Mouse (Mus musculus): ENCODE data around the gene Saa1. TPM values are rescaled to one million over a fixed set of nuclear protein-coding genes. Genes with fewer than 3 reads are reported as not detected.
"Not testable (repeated sequence)": the region's sequence is repeated elsewhere in the genome, so short reads cannot be mapped to it uniquely, and the experiment has no call there.

Gene Saa1
- polyA plus RNA-seq, 1 experiment from 2014 or later: 0.63 TPM

DNA sequence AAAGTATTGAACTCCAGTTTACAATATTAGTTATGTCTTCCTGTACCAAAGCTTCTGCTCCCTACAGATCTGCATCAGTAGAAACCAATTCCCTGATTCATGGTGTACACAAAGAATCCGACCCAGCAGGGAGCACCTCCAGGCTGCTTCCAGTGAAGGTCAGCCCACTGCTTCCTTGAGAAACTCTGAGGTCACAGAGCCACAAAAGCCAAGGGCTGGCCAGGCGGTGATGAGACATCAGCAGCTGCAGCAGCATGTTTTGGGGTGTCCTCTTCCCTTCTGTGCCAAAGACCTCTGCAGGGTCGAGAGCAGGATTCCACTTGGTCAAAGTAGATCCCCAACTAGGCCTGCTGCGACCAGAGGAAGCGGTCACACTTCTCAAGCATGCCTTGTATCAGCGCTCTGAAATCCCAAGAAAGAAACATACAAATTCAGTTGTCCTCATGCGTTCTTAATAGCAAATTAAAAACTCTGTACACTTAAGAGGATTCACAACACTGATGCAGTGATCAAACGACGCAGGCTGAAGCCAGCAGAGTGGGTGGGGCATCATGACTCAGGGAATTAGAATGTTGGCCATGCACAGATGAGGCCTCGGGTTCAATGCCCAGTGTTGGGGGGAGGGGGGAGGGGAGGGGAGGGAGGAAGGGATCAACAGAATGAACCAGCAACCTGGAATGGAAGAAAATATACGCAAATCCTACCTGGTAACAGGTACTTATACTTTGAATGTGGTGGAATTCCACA, 18.4 kb upstream of the Saa1 start:
- no peak overlapping the region for H3K27ac ChIP-seq (ENCODE audit: low read depth)
- no peaks in the 10 kb centered on the region for H3K4me1 ChIP-seq (ENCODE audit: insufficient read depth)
- H3K9me3 ChIP-seq (ENCODE audit: low read length): no peaks in the 10 kb centered on the region
- ATAC-seq (no peak), DNase-seq (no peak)
- no peak overlapping the region for H3K4me2 ChIP-seq (ENCODE audit: low read depth, low read length)
- peaks cover 32% of the 10 kb centered on the region for H3K36me3 ChIP-seq (replicated peaks; ENCODE audit: insufficient read depth, low read length)
- 70% methylated on average over 11 of the region's 11 CpGs for WGBS (ENCODE audit: insufficient replicate concordance)
- H3K4me3 ChIP-seq (ENCODE audit: low read depth, low read length): no peak overlapping the region
- TF ChIP-seq CTCF (IDR thresholded peaks at IDR 0.05; ENCODE audit: low read depth) (no peak), EP300 (IDR thresholded peaks at IDR 0.05; ENCODE audit: low read depth) (no peak)
- no peak overlapping the region for H3K9ac ChIP-seq (replicated peaks)
- H3K27me3 ChIP-seq (ENCODE audit: insufficient read depth, low read length): no peaks in the 10 kb centered on the region

DNA sequence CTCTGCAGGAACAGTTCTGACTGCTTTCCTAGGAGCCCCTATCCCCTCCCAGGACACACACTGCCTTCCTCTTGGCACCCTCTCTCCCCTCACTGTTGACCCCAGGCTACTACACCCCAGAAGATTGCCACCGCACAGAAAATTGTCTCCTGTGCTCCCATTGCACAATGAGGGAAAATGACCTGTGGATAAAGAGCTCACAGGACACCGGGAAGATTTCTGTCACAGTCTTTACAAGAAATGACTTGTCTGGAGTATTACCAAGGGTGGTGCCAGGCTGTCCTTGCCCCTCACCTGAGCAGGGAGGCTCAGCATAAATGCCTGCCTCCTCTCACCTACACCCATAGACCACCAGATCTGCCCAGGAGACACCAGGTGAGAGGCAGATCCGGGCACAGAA, 8.7 kb upstream of the Saa1 start, which contains the start of gene Saa2:
TSS of gene Saa2 (plus strand) at position 301 of the 400 bp plus-strand sequence.
- no peak within 1 kb of the TSS for H3K27ac ChIP-seq (ENCODE audit: low read depth)
- no peak within 1 kb of the TSS for H3K4me3 ChIP-seq (ENCODE audit: low read depth, low read length)
- no peak for TF ChIP-seq CTCF (IDR thresholded peaks at IDR 0.05; ENCODE audit: low read depth)
- TF ChIP-seq EP300 (IDR thresholded peaks at IDR 0.05; ENCODE audit: low read depth): no peak
- no peaks in the 10 kb centered on the region for H3K36me3 ChIP-seq (replicated peaks; ENCODE audit: insufficient read depth, low read length)
- DNase-seq: no peak
- no peak for ATAC-seq
- H3K9ac ChIP-seq (replicated peaks): no peak within 1 kb of the TSS
- H3K4me1 ChIP-seq (ENCODE audit: insufficient read depth): no peaks in the 10 kb centered on the region
- no peaks in the 10 kb centered on the region for H3K27me3 ChIP-seq (ENCODE audit: insufficient read depth, low read length)
- no peak within 1 kb of the TSS for H3K4me2 ChIP-seq (ENCODE audit: low read depth, low read length)
- no peaks in the 10 kb centered on the region for H3K9me3 ChIP-seq (ENCODE audit: low read length)
- WGBS (ENCODE audit: insufficient replicate concordance): 42% methylated on average over 3 of the region's 3 CpGs

DNA sequence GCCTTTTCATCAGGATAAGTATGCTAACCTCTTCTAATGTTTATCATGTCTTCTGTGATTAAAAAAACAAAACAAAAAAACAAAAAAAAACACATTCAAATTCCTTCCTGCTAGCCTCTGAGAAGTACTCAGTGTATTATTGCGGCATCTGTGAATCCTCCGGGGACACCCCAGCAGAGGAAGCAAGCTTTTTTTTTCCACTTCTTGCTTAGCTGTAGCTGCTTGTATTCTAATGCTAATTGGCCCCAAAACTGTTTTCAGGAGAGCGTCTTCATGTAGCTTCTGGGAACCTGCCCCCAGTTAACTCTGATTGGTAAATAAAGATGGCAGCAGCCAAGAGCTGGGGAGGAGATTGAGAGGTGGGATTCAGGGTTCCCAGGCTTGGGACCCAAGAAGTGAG, 5.7 kb upstream of the Saa1 start:
- 60% methylated on average over 3 of the region's 3 CpGs for WGBS (ENCODE audit: insufficient replicate concordance)
- Histone ChIP-seq H3K4me1 (ENCODE audit: insufficient read depth) (no peaks in the 10 kb centered on the region), H3K4me2 (ENCODE audit: low read depth, low read length) (no peak overlapping the region), H3K27me3 (ENCODE audit: insufficient read depth, low read length) (no peaks in the 10 kb centered on the region), H3K36me3 (replicated peaks; ENCODE audit: insufficient read depth, low read length) (no peaks in the 10 kb centered on the region), H3K27ac (ENCODE audit: low read depth) (no peak overlapping the region), H3K9me3 (ENCODE audit: low read length) (no peaks in the 10 kb centered on the region), H3K4me3 (ENCODE audit: low read depth, low read length) (no peak overlapping the region), H3K9ac (replicated peaks) (no peak overlapping the region)
- TF ChIP-seq CTCF (IDR thresholded peaks at IDR 0.05; ENCODE audit: low read depth): no peak
- no peak for TF ChIP-seq EP300 (IDR thresholded peaks at IDR 0.05; ENCODE audit: low read depth)
- ATAC-seq: no peak
- DNase-seq: no peak

DNA sequence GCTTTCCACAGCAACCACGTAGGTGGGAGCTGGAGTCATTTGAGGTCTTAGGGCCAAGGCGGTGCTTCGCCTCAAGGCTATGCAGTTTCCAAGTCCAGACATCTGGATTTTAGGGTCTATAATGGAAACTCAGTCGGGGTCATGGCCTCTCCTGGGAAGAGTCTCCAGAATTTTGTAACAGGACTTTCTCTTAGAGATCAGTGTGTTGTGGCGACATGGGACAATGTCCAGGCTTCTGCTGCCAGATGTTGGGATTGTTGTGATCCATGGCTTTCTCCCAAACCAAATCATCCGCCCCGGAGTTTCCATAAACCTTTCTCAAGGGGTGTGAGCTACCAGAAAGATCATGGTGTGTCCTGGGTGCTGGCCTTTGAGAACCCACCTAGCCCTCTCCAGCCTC, 3.6 kb upstream of the Saa1 start:
- H3K4me1 ChIP-seq (ENCODE audit: insufficient read depth): no peaks in the 10 kb centered on the region
- no peak overlapping the region for H3K4me3 ChIP-seq (ENCODE audit: low read depth, low read length)
- TF ChIP-seq EP300 (IDR thresholded peaks at IDR 0.05; ENCODE audit: low read depth) (no peak), CTCF (IDR thresholded peaks at IDR 0.05; ENCODE audit: low read depth) (no peak)
- no peak overlapping the region for H3K4me2 ChIP-seq (ENCODE audit: low read depth, low read length)
- ATAC-seq: peak; percentile 50; the same call in 1 of the 2 replicates
- WGBS (ENCODE audit: insufficient replicate concordance): 79% methylated on average over 7 of the region's 7 CpGs
- no peak overlapping the region for H3K9ac ChIP-seq (replicated peaks)
- no peak for DNase-seq
- H3K27me3 ChIP-seq (ENCODE audit: insufficient read depth, low read length): no peaks in the 10 kb centered on the region
- H3K36me3 ChIP-seq (replicated peaks; ENCODE audit: insufficient read depth, low read length): no peaks in the 10 kb centered on the region
- H3K9me3 ChIP-seq (ENCODE audit: low read length): no peaks in the 10 kb centered on the region
- H3K27ac ChIP-seq (ENCODE audit: low read depth): no peak overlapping the region

DNA sequence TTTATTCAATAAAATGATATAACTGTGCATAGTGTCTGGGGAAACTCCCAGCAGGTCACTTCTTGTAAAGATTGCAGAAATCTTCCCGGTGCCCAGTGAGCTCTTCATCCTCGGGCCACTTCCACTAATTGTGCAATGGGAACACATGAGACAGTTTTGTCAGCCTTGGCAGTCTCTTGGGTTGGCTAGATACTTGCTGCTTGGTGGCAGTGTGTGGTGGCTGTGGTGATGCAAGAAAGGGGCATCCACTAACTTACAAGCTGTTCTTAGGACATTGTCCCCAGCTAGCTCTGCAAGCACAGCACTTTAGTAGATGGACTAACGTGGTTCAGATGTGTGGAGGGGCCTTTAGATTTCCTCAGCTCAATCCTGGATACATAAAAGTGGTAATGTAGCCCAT, 3.0 kb upstream of the Saa1 start:
- H3K36me3 ChIP-seq (replicated peaks; ENCODE audit: insufficient read depth, low read length): no peaks in the 10 kb centered on the region
- DNase-seq (no peak), ATAC-seq (no peak)
- no peaks in the 10 kb centered on the region for H3K9me3 ChIP-seq (ENCODE audit: low read length)
- TF ChIP-seq CTCF (IDR thresholded peaks at IDR 0.05; ENCODE audit: low read depth) (no peak), EP300 (IDR thresholded peaks at IDR 0.05; ENCODE audit: low read depth) (no peak)
- H3K27me3 ChIP-seq (ENCODE audit: insufficient read depth, low read length): no peaks in the 10 kb centered on the region
- no peak overlapping the region for H3K4me2 ChIP-seq (ENCODE audit: low read depth, low read length)
- H3K27ac ChIP-seq (ENCODE audit: low read depth): no peak overlapping the region
- H3K9ac ChIP-seq (replicated peaks): no peak overlapping the region
- H3K4me3 ChIP-seq (ENCODE audit: low read depth, low read length): no peak overlapping the region
- no peaks in the 10 kb centered on the region for H3K4me1 ChIP-seq (ENCODE audit: insufficient read depth)
- 52% methylated on average over 3 of the region's 3 CpGs for WGBS (ENCODE audit: insufficient replicate concordance)

DNA sequence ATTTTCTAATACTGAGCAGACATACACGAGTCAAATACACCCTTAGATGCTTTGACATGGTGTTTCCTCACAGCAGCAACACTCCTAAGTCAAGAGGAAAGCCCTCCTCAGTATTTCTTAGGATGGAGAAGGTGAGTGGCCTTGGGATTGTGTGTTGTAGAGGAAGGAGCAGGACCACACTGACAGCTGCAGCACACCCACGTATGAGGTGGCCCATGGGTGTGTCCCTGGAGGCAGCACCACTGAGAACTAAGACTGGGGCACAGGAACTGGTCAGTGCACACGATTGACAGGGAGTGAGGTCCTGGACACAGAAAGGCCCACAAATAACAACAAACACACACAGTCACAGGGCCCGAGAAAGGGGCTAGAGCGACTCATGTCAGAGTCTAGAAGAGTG, 2.7 kb downstream of the Saa1 start:
- not testable (repeated sequence) for ATAC-seq

More for the DNA sequence above, 2.7 kb downstream of the Saa1 start:
- H3K4me2 ChIP-seq (ENCODE audit: low read depth, low read length); H3K4me1 ChIP-seq (ENCODE audit: insufficient read depth); H3K9ac ChIP-seq (replicated peaks); H3K4me3 ChIP-seq (ENCODE audit: low read depth, low read length); H3K27ac ChIP-seq (ENCODE audit: low read depth); H3K36me3 ChIP-seq (replicated peaks; ENCODE audit: insufficient read depth, low read length); H3K9me3 ChIP-seq (ENCODE audit: low read length); H3K27me3 ChIP-seq (ENCODE audit: insufficient read depth, low read length); DNase-seq: not testable (repeated sequence)
- 68% methylated on average over 5 of the region's 5 CpGs for WGBS (ENCODE audit: insufficient replicate concordance)

Measured in liver, postnatal 0 days (tissue).